9 mouse cellular contexts compared by ENCODE assay signal in genomic region chr7:118584257-118584907, GRCm38 (mm10). TPM values are rescaled to one million over a fixed set of nuclear protein-coding genes. Genes with fewer than 3 reads are reported as not detected.
DNase-seq lines count a peak whose midpoint lies in the region; ATAC-seq lines count a peak whose summit lies in the region.
"Had no signal": no experiment of that assay in that cellular context is flagged by ENCODE, and none has a peak within 500 bp of the region (broad histone marks: within the 10 kb centered on the region; RNA-seq: fewer than 3 reads in every experiment).

Gene Tmc7, minus strand, starts transcription at chr7:118584736.

- peak within 1 kb of the TSS; percentile 93 for H3K4me2 ChIP-seq in limb, embryonic 11.5 days (ENCODE audit: low read depth, severe bottlenecking)
- peak within 1 kb of the TSS; percentile 83 for H3K4me2 ChIP-seq in midbrain, embryonic 14.5 days (ENCODE audit: low read length)

- H3K36me3 ChIP-seq in limb, embryonic 11.5 days (ENCODE audit: control insufficient read depth, insufficient read depth, low read length), result no peaks in the 10 kb centered on the region
- H3K36me3 ChIP-seq in midbrain, embryonic 14.5 days (ENCODE audit: control insufficient read depth, insufficient read depth, low read length), result no peaks in the 10 kb centered on the region
- H3K36me3 ChIP-seq in splenic B cell, adult 2 months (ENCODE audit: control insufficient read depth, insufficient read depth, low read length, poor library complexity, severe bottlenecking), result no peaks in the 10 kb centered on the region

- H3K4me1 ChIP-seq in limb, embryonic 11.5 days (ENCODE audit: control insufficient read depth, insufficient read depth, low read length), result 0 out of 2 replicates have a peak, but pooled peaks cover 3% of the 10 kb centered on the region
- H3K4me1 ChIP-seq in midbrain, embryonic 14.5 days (ENCODE audit: control insufficient read depth, insufficient read depth, low read length), result peaks cover 13% of the 10 kb centered on the region; the same call in 1 of the 2 replicates

- peak; percentile 80 for ATAC-seq in limb, embryonic 11.5 days (ENCODE audit: insufficient number of reproducible peaks, low FRiP score, low TSS enrichment, low read depth)
- ATAC-seq in midbrain, embryonic 14.5 days (ENCODE audit: low FRiP score, low TSS enrichment), result peak; percentile 88

- H3K27me3 ChIP-seq in limb, embryonic 11.5 days (ENCODE audit: control insufficient read depth, insufficient read depth, low read length), result no peaks in the 10 kb centered on the region
- no peaks in the 10 kb centered on the region for H3K27me3 ChIP-seq in midbrain, embryonic 14.5 days (ENCODE audit: control insufficient read depth, insufficient read depth, low read length)
- H3K27me3 ChIP-seq in splenic B cell, adult 2 months (ENCODE audit: control insufficient read depth, insufficient read depth, low read length, poor library complexity, severe bottlenecking), result no peaks in the 10 kb centered on the region

- H3K9me3 ChIP-seq in limb, embryonic 11.5 days (ENCODE audit: control insufficient read depth, low read length), result no peaks in the 10 kb centered on the region
- H3K9me3 ChIP-seq in midbrain, embryonic 14.5 days (ENCODE audit: control insufficient read depth, low read length), result no peaks in the 10 kb centered on the region

- H3K27ac ChIP-seq in limb, embryonic 11.5 days (replicated peaks; ENCODE audit: low read depth, low read length), result no peak within 1 kb of the TSS
- peak within 1 kb of the TSS; percentile 60; the same call in 1 of the 2 replicates for H3K27ac ChIP-seq in midbrain, embryonic 14.5 days (replicated peaks; ENCODE audit: low read depth, low read length)

- DNase-seq in adrenal gland, adult (ENCODE audit: inconsistent age in 2 of 2, low spot score in 1 of 2), result peak; percentile 43 to 71
- DNase-seq in adrenal gland, adult 8-10 months, result no peak
- DNase-seq in embryo, embryonic 10 days (ENCODE audit: low spot score), result peak; percentile 85
- peak; percentile 61 for DNase-seq in gastrocnemius, postnatal 10 days
- DNase-seq in induced T-regulatory cell, adult 2 months (ENCODE audit: low read depth), result peak; percentile 22
- peak; percentile 91 for DNase-seq in limb, embryonic 11.5 days (ENCODE audit: low spot score)
- peak; percentile 91 for DNase-seq in midbrain, embryonic 14.5 days
- DNase-seq in splenic B cell, adult 2 months (ENCODE audit: low read depth, low spot score), result peak; percentile 57

- H3K4me3 ChIP-seq in limb, embryonic 11.5 days (ENCODE audit: low read depth, low read length), result peak within 1 kb of the TSS; percentile 62
- H3K4me3 ChIP-seq in midbrain, embryonic 14.5 days (replicated peaks; ENCODE audit: low read depth, low read length), result peak within 1 kb of the TSS; percentile 65
- H3K4me3 ChIP-seq: myocyte had no signal

- H3K9ac ChIP-seq in limb, embryonic 11.5 days (ENCODE audit: low read length), result peak within 1 kb of the TSS; percentile 71
- H3K9ac ChIP-seq in midbrain, embryonic 14.5 days (replicated peaks; ENCODE audit: low read length), result peak within 1 kb of the TSS; percentile 78

- 2% methylated on average over 43 of the region's 51 CpGs for WGBS in limb, embryonic 11.5 days
- under 1% methylated on average over 51 of the region's 51 CpGs for WGBS in midbrain, embryonic 14.5 days

RNA-seq across cellular contexts. Expression of gene Tmc7, which starts in this region (rescaled TPM):
- total RNA-seq in adrenal gland, adult 8-10 months (2022), result under 1 TPM; 0.29 to 0.73 (median 0.33) TPM
- 1 to 10 TPM; 7.2 to 7.5 TPM for total RNA-seq in gastrocnemius, postnatal 10 days (2021)
- 4.4 and 4.6 TPM in 2 replicates for polyA plus RNA-seq in limb, embryonic 11.5 days (2014; fragmentation: Nextera tagmentation; extraction: Ambion mirVana)
- 4.3 and 5.9 TPM in 2 replicates for polyA plus RNA-seq in midbrain, embryonic 14.5 days (2014; fragmentation: Nextera tagmentation; extraction: Ambion mirVana)

Comparison
In these comparisons a context has a peak if more than half of its experiments do, and no peak if none do; other contexts are left out.
1. RNA of gene Tmc7 (total RNA-seq): 7.2 to 7.5 TPM in gastrocnemius, postnatal 10 days; 0.29 to 0.73 TPM in adrenal gland, adult 8-10 months; every median in the first group is over 4 times any median in the second.